Mouse (Mus musculus) CH12.LX (cell line): ENCODE data around the gene Cwh43.

Source experiments
- CTCF ChIP-seq, 2 experiments: IDR thresholded peaks in 1 of 2; conservative IDR thresholded peaks in 1 of 2; 2 replicates each; pipeline ENCODE4 v1.5.1; 2011 to 2012; ENCODE audit warnings: low read depth in 2 of 2, low read length in 2 of 2, improper control_type of control experiment in 1 of 2, inconsistent platforms in 1 of 2, mild to moderate bottlenecking in 1 of 2, moderate library complexity in 1 of 2
- E2F4 ChIP-seq: IDR thresholded peaks from 2 replicates; pipeline ENCODE4 v1.6.1; 2011; ENCODE audit warnings: low read depth, low read length, improper control_type of control experiment; ENCODE audit not compliant: insufficient replicate concordance
- ELF1 ChIP-seq: IDR thresholded peaks from 2 replicates; pipeline ENCODE4 v1.6.1; 2014; ENCODE audit warnings: low read depth, mild to moderate bottlenecking, inconsistent platforms, low read length, improper control_type of control experiment
- EP300 ChIP-seq: IDR thresholded peaks from 2 replicates; pipeline ENCODE4 v1.6.1; 2011; ENCODE audit warnings: low read length, improper control_type of control experiment
- ETS1 ChIP-seq: conservative IDR thresholded peaks from 2 replicates; pipeline ENCODE4 v1.6.1; 2012; ENCODE audit warnings: low read depth, mild to moderate bottlenecking, inconsistent platforms, low read length, improper control_type of control experiment, moderate library complexity
- JUND ChIP-seq: conservative IDR thresholded peaks from 2 replicates; pipeline ENCODE4 v1.6.1; 2011; ENCODE audit warnings: low read depth, low read length, improper control_type of control experiment
- MAX ChIP-seq: IDR thresholded peaks from 2 replicates; pipeline ENCODE4 v1.6.1; 2011; ENCODE audit warnings: low read length, improper control_type of control experiment
- MAZ ChIP-seq: IDR thresholded peaks from 2 replicates; pipeline ENCODE4 v1.6.1; 2012; ENCODE audit warnings: low read depth, mild to moderate bottlenecking, inconsistent platforms, low read length, improper control_type of control experiment, moderate library complexity
- MEF2A ChIP-seq: IDR thresholded peaks from 2 replicates; pipeline ENCODE4 v1.6.1; 2014; ENCODE audit warnings: low read depth, mild to moderate bottlenecking, inconsistent platforms, low read length, improper control_type of control experiment, borderline replicate concordance
- MXI1 ChIP-seq: IDR thresholded peaks from 2 replicates; pipeline ENCODE4 v1.6.1; 2011; ENCODE audit warnings: mild to moderate bottlenecking, low read depth, low read length, improper control_type of control experiment
- POLR2A ChIP-seq: IDR thresholded peaks from 2 replicates; pipeline ENCODE4 v1.6.1; 2011; ENCODE audit warnings: low read depth, mild to moderate bottlenecking, improper control_type of control experiment, low read length
- RCOR1 ChIP-seq: conservative IDR thresholded peaks from 2 replicates; pipeline ENCODE4 v1.6.1; 2012; ENCODE audit warnings: low read depth, mild to moderate bottlenecking, inconsistent platforms, low read length, improper control_type of control experiment
- ZKSCAN1 ChIP-seq: IDR thresholded peaks from 2 replicates; pipeline ENCODE4 v1.6.1; 2012; ENCODE audit warnings: low read depth, inconsistent platforms, low read length, improper control_type of control experiment, borderline replicate concordance
- ZNF384 ChIP-seq: IDR thresholded peaks from 2 replicates; pipeline ENCODE4 v1.6.1; 2012; ENCODE audit warnings: low read depth, low read length, improper control_type of control experiment, inconsistent platforms

DNA sequence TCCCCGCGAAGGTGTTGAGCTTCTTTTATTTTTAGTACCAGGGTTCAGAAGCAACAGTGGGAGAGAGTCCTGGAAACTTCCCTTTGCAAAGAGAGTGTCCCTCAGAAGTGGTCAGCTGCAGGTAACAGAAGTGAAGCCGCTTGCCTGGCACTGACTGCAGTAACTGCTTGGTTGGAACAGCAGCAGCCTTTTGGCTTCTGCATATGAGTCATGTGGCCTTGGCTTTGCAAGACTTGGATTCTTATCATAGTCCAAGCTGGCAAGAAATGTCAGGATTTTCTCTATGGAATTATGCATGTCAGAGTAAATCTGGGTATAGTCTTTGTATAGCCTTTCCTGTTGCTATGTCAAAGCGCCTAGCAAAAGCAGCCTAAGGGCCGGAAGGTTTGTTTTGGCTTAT is 4.1 kb downstream of the Cwh43 start:
- TF ChIP-seq MXI1 (no peak), ELF1 (no peak), EP300 (no peak), ETS1 (no peak), CTCF (conservative IDR thresholded peaks at IDR 0.05 in 1 of 2, IDR thresholded peaks at IDR 0.05 in 1 of 2; ENCODE audit: low read depth in 2 of 2, low read length in 2 of 2) (no peak), E2F4 (no peak), MAX (no peak), POLR2A (no peak), JUND (no peak), MAZ (no peak), ZNF384 (no peak), RCOR1 (no peak), MEF2A (no peak), ZKSCAN1 (no peak)
